Comparison of ENCODE assay signal across 8 mouse cellular contexts in the genomic region with DNA sequence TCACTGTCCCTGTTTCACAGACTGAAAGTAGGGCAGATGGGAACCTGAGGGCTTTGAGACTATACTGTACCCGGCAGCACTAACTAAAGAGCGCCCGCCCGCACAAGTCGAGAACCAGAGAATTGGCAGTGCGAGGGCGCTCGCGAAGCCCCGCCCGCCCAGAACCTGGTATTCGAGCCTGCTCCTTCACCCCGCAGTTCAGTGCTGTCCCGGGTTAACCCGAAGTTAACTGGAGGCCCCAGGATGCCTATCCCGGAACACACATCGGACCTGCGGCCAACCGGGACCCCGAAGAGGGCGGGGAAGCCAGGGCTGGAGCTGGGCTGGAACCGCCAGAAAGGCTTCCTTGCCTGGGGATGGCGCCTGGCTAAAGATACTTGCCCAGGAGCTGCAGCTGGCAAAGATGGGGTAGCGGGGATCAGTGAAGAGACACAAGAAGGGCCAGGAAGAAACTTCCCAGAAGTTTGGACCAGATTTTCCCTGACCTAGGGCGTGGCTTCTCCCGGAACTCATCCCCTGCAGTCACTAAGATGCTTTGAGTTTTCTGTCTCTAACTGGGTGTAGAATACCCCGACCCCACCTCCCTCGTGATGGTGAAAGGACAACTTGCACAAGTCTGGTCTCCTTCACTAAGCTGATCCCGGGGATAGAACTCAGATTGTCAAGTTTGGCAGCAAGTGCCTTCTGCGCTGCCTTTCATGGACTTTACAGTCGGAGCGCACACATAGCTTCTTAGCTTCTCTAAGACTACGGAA. TPM values are rescaled to one million over a fixed set of nuclear protein-coding genes. Genes with fewer than 3 reads are reported as not detected.
DNase-seq lines count a peak whose midpoint lies in the region; ATAC-seq and TF ChIP-seq lines count a peak whose summit lies in the region.

A gene (plus strand): TSS at position 413 of the 755 bp plus-strand sequence.

- ATAC-seq in embryonic facial prominence, embryonic 15.5 days (ENCODE audit: insufficient number of reproducible peaks, low FRiP score, low TSS enrichment, low read depth), result peak; percentile 55
- peak; percentile 50 for ATAC-seq in kidney, embryonic 15.5 days (replicated peaks; ENCODE audit: low FRiP score)
- ATAC-seq in monocyte, adult 5-6 weeks (replicated peaks; ENCODE audit: insufficient number of reproducible peaks, low FRiP score, low TSS enrichment, poor library complexity, severe bottlenecking), result peak; percentile 25; the same call in 1 of the 2 replicates

- peak within 1 kb of the TSS; percentile 75 for H3K9ac ChIP-seq in embryonic facial prominence, embryonic 15.5 days
- H3K9ac ChIP-seq in kidney, embryonic 15.5 days, result peak within 1 kb of the TSS; percentile 88
- peak within 1 kb of the TSS; percentile 77 for H3K9ac ChIP-seq in liver, adult 2 months (ENCODE audit: low read depth, low read length)

- peak; percentile 85 for DNase-seq in 416B (ENCODE audit: low read depth)
- peak; percentile 82 for DNase-seq in adrenal gland, postnatal 25 days
- DNase-seq in heart, embryonic 10.5 days (ENCODE audit: low spot score), result no peak
- peak; percentile 51 for DNase-seq in liver, adult 2 months (ENCODE audit: extremely low read depth, low read depth, low spot score)
- peak; percentile 62 to 66 for DNase-seq in spleen, postnatal 14 days (ENCODE audit: low spot score in 2 of 2)

- H3K4me1 ChIP-seq in embryonic facial prominence, embryonic 15.5 days, result peaks cover 34% of the 10 kb centered on the region
- peaks cover 37% of the 10 kb centered on the region for H3K4me1 ChIP-seq in heart, embryonic 10.5 days
- H3K4me1 ChIP-seq in kidney, embryonic 15.5 days, result peaks cover 48% of the 10 kb centered on the region
- H3K4me1 ChIP-seq in liver, adult 2 months (ENCODE audit: control insufficient read depth, insufficient read depth, low read length), result peaks cover 6% of the 10 kb centered on the region

- no peaks in the 10 kb centered on the region for H3K27me3 ChIP-seq in embryonic facial prominence, embryonic 15.5 days
- H3K27me3 ChIP-seq in heart, embryonic 10.5 days (ENCODE audit: insufficient read depth, poor library complexity, severe bottlenecking), result peaks cover 17% of the 10 kb centered on the region
- H3K27me3 ChIP-seq in kidney, embryonic 15.5 days, result no peaks in the 10 kb centered on the region
- H3K27me3 ChIP-seq in liver, adult 2 months (ENCODE audit: control insufficient read depth, insufficient read depth, low read length), result no peaks in the 10 kb centered on the region

- H3K4me3 ChIP-seq in embryonic facial prominence, embryonic 15.5 days (replicated peaks), result peak within 1 kb of the TSS; percentile 72
- H3K4me3 ChIP-seq in heart, embryonic 10.5 days, result peak within 1 kb of the TSS; percentile 84
- peak within 1 kb of the TSS; percentile 87 for H3K4me3 ChIP-seq in kidney, embryonic 15.5 days (replicated peaks)
- H3K4me3 ChIP-seq in liver, adult 2 months (ENCODE audit: insufficient read depth, low read depth, low read length), result peak within 1 kb of the TSS; percentile 75

- 0 out of 2 replicates have a peak, but pooled peaks have one; percentile 16 for TF ChIP-seq POLR2A in liver, adult 2 months (IDR thresholded peaks at IDR 0.05; ENCODE audit: extremely low read depth, insufficient read depth, low read length)

- peaks cover 28% of the 10 kb centered on the region for H3K36me3 ChIP-seq in embryonic facial prominence, embryonic 15.5 days
- H3K36me3 ChIP-seq in heart, embryonic 10.5 days, result peaks cover 31% of the 10 kb centered on the region
- H3K36me3 ChIP-seq in kidney, embryonic 15.5 days, result peaks cover 36% of the 10 kb centered on the region
- H3K36me3 ChIP-seq in liver, adult 2 months (ENCODE audit: control insufficient read depth, insufficient read depth, low read length), result no peaks in the 10 kb centered on the region

- WGBS in embryonic facial prominence, embryonic 15.5 days, result under 1% methylated on average over 33 of the region's 33 CpGs
- WGBS in heart, embryonic 10.5 days, result under 1% methylated on average over 33 of the region's 33 CpGs
- under 1% methylated on average over 33 of the region's 33 CpGs for WGBS in kidney, embryonic 15.5 days
- WGBS in liver, adult 2 months, result under 1% methylated on average over 33 of the region's 33 CpGs

- peak within 1 kb of the TSS; percentile 96 for H3K27ac ChIP-seq in embryonic facial prominence, embryonic 15.5 days (replicated peaks)
- H3K27ac ChIP-seq in heart, embryonic 10.5 days, result peak within 1 kb of the TSS; percentile 94
- peak within 1 kb of the TSS; percentile 96 for H3K27ac ChIP-seq in kidney, embryonic 15.5 days
- H3K27ac ChIP-seq in liver, adult 2 months (replicated peaks; ENCODE audit: insufficient read depth, low read depth, low read length), result peak within 1 kb of the TSS; percentile 67

- no peaks in the 10 kb centered on the region for H3K9me3 ChIP-seq in embryonic facial prominence, embryonic 15.5 days (replicated peaks)
- no peaks in the 10 kb centered on the region for H3K9me3 ChIP-seq in heart, embryonic 10.5 days
- H3K9me3 ChIP-seq in kidney, embryonic 15.5 days (replicated peaks), result no peaks in the 10 kb centered on the region

- TF ChIP-seq CTCF in liver, adult 2 months (IDR thresholded peaks at IDR 0.05; ENCODE audit: low read depth, low read length), result no peak

- H3K4me2 ChIP-seq in embryonic facial prominence, embryonic 15.5 days (replicated peaks), result peak within 1 kb of the TSS; percentile 100
- peak within 1 kb of the TSS; percentile 100 for H3K4me2 ChIP-seq in kidney, embryonic 15.5 days

- peaks cover 6% of the 10 kb centered on the region; the same call in 1 of the 2 replicates for H3K79me2 ChIP-seq in liver, adult 2 months (ENCODE audit: control insufficient read depth, insufficient read depth, low read length)

RNA-seq across cellular contexts. Expression of the gene that starts here (rescaled TPM):
- total RNA-seq in adrenal gland, postnatal 25 days (2021), result 26.5 and 28.7 TPM in 2 replicates
- polyA plus RNA-seq in embryonic facial prominence, embryonic 15.5 days (2015; fragmentation: Nextera tagmentation; extraction: Ambion mirVana), result 15.9 and 17.3 TPM in 2 replicates
- polyA plus RNA-seq in heart, embryonic 10.5 days (2016; fragmentation: Nextera tagmentation; extraction: Ambion mirVana), result 13.2 and 14.7 TPM in 2 replicates
- polyA plus RNA-seq in kidney, embryonic 15.5 days (2015; fragmentation: Nextera tagmentation; extraction: Ambion mirVana), result 21.3 and 22.9 TPM in 2 replicates
- 11.6 and 12.7 TPM in 2 replicates for total RNA-seq in liver, adult 2 months (2014; rRNA removed)
- polyA plus RNA-seq in liver, adult 2 months (2012; rRNA removed), result 12.9 and 15.5 TPM in 2 replicates
- 16.0 to 22.2 TPM (median 16.4 TPM) in 3 replicates for total RNA-seq in monocyte, adult 5-6 weeks (2017)
